Comparison of ENCODE assay signal across 21 mouse cellular contexts in genomic region chr19:6994002-6994401, GRCm38 (mm10). TPM values are rescaled to one million over a fixed set of nuclear protein-coding genes. Genes with fewer than 3 reads are reported as not detected.
DNase-seq lines count a peak whose midpoint lies in the region; ATAC-seq and TF ChIP-seq lines count a peak whose summit lies in the region.
"Had no signal": no experiment of that assay in that cellular context is flagged by ENCODE, and none has a peak within 500 bp of the region (broad histone marks: within the 10 kb centered on the region; RNA-seq: fewer than 3 reads in every experiment).

No protein-coding gene starts in this region.

- H3K36me3 ChIP-seq in hindbrain, embryonic 13.5 days, result peaks cover 10% of the 10 kb centered on the region
- peaks cover 7% of the 10 kb centered on the region for H3K36me3 ChIP-seq in hindbrain, embryonic 14.5 days (replicated peaks; ENCODE audit: control insufficient read depth, insufficient read depth)
- peaks cover 16% of the 10 kb centered on the region for H3K36me3 ChIP-seq in liver, embryonic 12.5 days
- peaks cover 12% of the 10 kb centered on the region for H3K36me3 ChIP-seq in liver, postnatal 0 days (replicated peaks; ENCODE audit: insufficient read depth, low read length)
- H3K36me3 ChIP-seq in embryonic facial prominence, embryonic 13.5 days, result peaks cover 13% of the 10 kb centered on the region
- 0 out of 2 replicates have a peak, but pooled peaks cover 4% of the 10 kb centered on the region for H3K36me3 ChIP-seq in stomach, postnatal 0 days (ENCODE audit: control insufficient read depth, insufficient read depth, low read length)
- H3K36me3 ChIP-seq: forebrain, embryonic 15.5 days had no signal

- H3K9me3 ChIP-seq in hindbrain, embryonic 13.5 days, result no peaks in the 10 kb centered on the region
- H3K9me3 ChIP-seq in hindbrain, embryonic 14.5 days (ENCODE audit: control insufficient read depth, low read length), result no peaks in the 10 kb centered on the region
- no peaks in the 10 kb centered on the region for H3K9me3 ChIP-seq in liver, embryonic 12.5 days (replicated peaks)
- no peaks in the 10 kb centered on the region for H3K9me3 ChIP-seq in liver, postnatal 0 days (ENCODE audit: low read length)
- no peaks in the 10 kb centered on the region for H3K9me3 ChIP-seq in embryonic facial prominence, embryonic 13.5 days
- H3K9me3 ChIP-seq in stomach, postnatal 0 days (ENCODE audit: control insufficient read depth, low read length), result no peaks in the 10 kb centered on the region
- H3K9me3 ChIP-seq: embryonic facial prominence, embryonic 15.5 days; forebrain, embryonic 15.5 days; heart, embryonic 10.5 days; hindbrain, embryonic 10.5 days had no signal

- 87% methylated on average over 8 of the region's 8 CpGs for WGBS in hindbrain, embryonic 13.5 days
- WGBS in hindbrain, embryonic 14.5 days, result 86% methylated on average over 8 of the region's 8 CpGs
- WGBS in liver, embryonic 12.5 days (ENCODE audit: insufficient replicate concordance), result 86% methylated on average over 8 of the region's 8 CpGs
- 82% methylated on average over 8 of the region's 8 CpGs for WGBS in liver, postnatal 0 days (ENCODE audit: insufficient replicate concordance)
- 85% methylated on average over 8 of the region's 8 CpGs for WGBS in embryonic facial prominence, embryonic 13.5 days
- 73% methylated on average over 8 of the region's 8 CpGs for WGBS in stomach, postnatal 0 days

- ATAC-seq in cerebellum, adult (ENCODE audit: insufficient number of reproducible peaks, low FRiP score, low TSS enrichment), result no peak
- no peak for ATAC-seq in hindbrain, embryonic 13.5 days (ENCODE audit: low FRiP score)
- no peak for ATAC-seq in hindbrain, embryonic 14.5 days (ENCODE audit: low FRiP score)
- ATAC-seq in liver, embryonic 12.5 days, result no peak
- no peak for ATAC-seq in liver, postnatal 0 days
- ATAC-seq in embryonic facial prominence, embryonic 13.5 days (ENCODE audit: insufficient number of reproducible peaks, insufficient read depth, low FRiP score, low TSS enrichment, low read depth), result no peak
- no peak for ATAC-seq in stomach, postnatal 0 days (ENCODE audit: low FRiP score, low TSS enrichment)
- ATAC-seq: activated CD4-positive, CD25-positive, alpha-beta regulatory T cell, adult 4 months; forebrain, embryonic 15.5 days; hindbrain, embryonic 16.5 days; inflammation-experienced regulatory T-cells, adult 6 months; Patski had no signal

- no peak overlapping the region for H3K4me3 ChIP-seq in hindbrain, embryonic 13.5 days
- H3K4me3 ChIP-seq in hindbrain, embryonic 14.5 days (replicated peaks; ENCODE audit: low read length), result no peak overlapping the region
- no peak overlapping the region for H3K4me3 ChIP-seq in liver, embryonic 12.5 days
- H3K4me3 ChIP-seq in liver, postnatal 0 days (ENCODE audit: low read depth, low read length), result no peak overlapping the region
- peak overlapping the region; percentile 58; the same call in 1 of the 2 replicates for H3K4me3 ChIP-seq in embryonic facial prominence, embryonic 13.5 days
- no peak overlapping the region for H3K4me3 ChIP-seq in stomach, postnatal 0 days (ENCODE audit: low read depth, low read length)
- H3K4me3 ChIP-seq: forebrain, embryonic 15.5 days had no signal

- peak; percentile 41 for DNase-seq in cerebellum, adult 11-12 months
- no peak for DNase-seq in hindbrain, embryonic 14.5 days (ENCODE audit: low spot score)
- no peak for DNase-seq in liver, postnatal 0 days
- DNase-seq in stomach, postnatal 0 days (ENCODE audit: low spot score), result no peak
- DNase-seq: adrenal gland, postnatal 36 days; cerebellum, postnatal 14 days; gastrocnemius, postnatal 36 days; heart, adult 18-20 months; kidney, adult 18-20 months had no signal

- peaks cover 52% of the 10 kb centered on the region for H3K4me1 ChIP-seq in hindbrain, embryonic 13.5 days (replicated peaks)
- peaks cover 22% of the 10 kb centered on the region for H3K4me1 ChIP-seq in hindbrain, embryonic 14.5 days (replicated peaks; ENCODE audit: control insufficient read depth, insufficient read depth, low read length)
- peaks cover 57% of the 10 kb centered on the region for H3K4me1 ChIP-seq in liver, embryonic 12.5 days
- peaks cover 34% of the 10 kb centered on the region for H3K4me1 ChIP-seq in liver, postnatal 0 days (ENCODE audit: insufficient read depth)
- H3K4me1 ChIP-seq in embryonic facial prominence, embryonic 13.5 days, result peaks cover 39% of the 10 kb centered on the region
- H3K4me1 ChIP-seq in stomach, postnatal 0 days (replicated peaks; ENCODE audit: control insufficient read depth, insufficient read depth), result peaks cover 12% of the 10 kb centered on the region

- no peak overlapping the region for H3K9ac ChIP-seq in hindbrain, embryonic 13.5 days
- H3K9ac ChIP-seq in hindbrain, embryonic 14.5 days, result no peak overlapping the region
- H3K9ac ChIP-seq in liver, embryonic 12.5 days, result no peak overlapping the region
- H3K9ac ChIP-seq in liver, postnatal 0 days (replicated peaks), result no peak overlapping the region
- H3K9ac ChIP-seq in embryonic facial prominence, embryonic 13.5 days, result no peak overlapping the region
- H3K9ac ChIP-seq in stomach, postnatal 0 days (ENCODE audit: low read length), result no peak overlapping the region
- H3K9ac ChIP-seq: forebrain, embryonic 15.5 days had no signal

- no peak overlapping the region for H3K27ac ChIP-seq in hindbrain, embryonic 13.5 days
- no peak overlapping the region for H3K27ac ChIP-seq in hindbrain, embryonic 14.5 days
- H3K27ac ChIP-seq in liver, embryonic 12.5 days, result peak overlapping the region; percentile 71; the same call in 1 of the 2 replicates
- no peak overlapping the region for H3K27ac ChIP-seq in liver, postnatal 0 days (ENCODE audit: low read depth)
- H3K27ac ChIP-seq in embryonic facial prominence, embryonic 13.5 days, result no peak overlapping the region
- no peak overlapping the region for H3K27ac ChIP-seq in stomach, postnatal 0 days (replicated peaks)
- H3K27ac ChIP-seq: embryonic facial prominence, embryonic 15.5 days; forebrain, embryonic 15.5 days had no signal

- TF ChIP-seq EP300 in liver, postnatal 0 days (IDR thresholded peaks at IDR 0.05; ENCODE audit: low read depth), result no peak
- TF ChIP-seq EP300 in stomach, postnatal 0 days (optimal IDR thresholded peaks at IDR 0.05), result no peak

- no peak for TF ChIP-seq CTCF in liver, postnatal 0 days (IDR thresholded peaks at IDR 0.05; ENCODE audit: low read depth)
- TF ChIP-seq CTCF in stomach, postnatal 0 days (IDR thresholded peaks at IDR 0.05; ENCODE audit: low read depth), result no peak

- H3K27me3 ChIP-seq in hindbrain, embryonic 13.5 days, result no peaks in the 10 kb centered on the region
- no peaks in the 10 kb centered on the region for H3K27me3 ChIP-seq in hindbrain, embryonic 14.5 days (ENCODE audit: control insufficient read depth, insufficient read depth, low read length)
- H3K27me3 ChIP-seq in liver, embryonic 12.5 days (replicated peaks), result no peaks in the 10 kb centered on the region
- H3K27me3 ChIP-seq in liver, postnatal 0 days (ENCODE audit: insufficient read depth, low read length), result no peaks in the 10 kb centered on the region
- no peaks in the 10 kb centered on the region for H3K27me3 ChIP-seq in embryonic facial prominence, embryonic 13.5 days
- H3K27me3 ChIP-seq in stomach, postnatal 0 days (ENCODE audit: control insufficient read depth, insufficient read depth, low read length), result no peaks in the 10 kb centered on the region
- H3K27me3 ChIP-seq: embryonic facial prominence, embryonic 15.5 days; forebrain, embryonic 15.5 days; Patski had no signal

- peak overlapping the region; percentile 89; the same call in 1 of the 2 replicates for H3K4me2 ChIP-seq in hindbrain, embryonic 13.5 days
- no peak overlapping the region for H3K4me2 ChIP-seq in hindbrain, embryonic 14.5 days (replicated peaks)
- no peak overlapping the region for H3K4me2 ChIP-seq in liver, embryonic 12.5 days
- H3K4me2 ChIP-seq in liver, postnatal 0 days (ENCODE audit: low read depth, low read length), result no peak overlapping the region
- H3K4me2 ChIP-seq in embryonic facial prominence, embryonic 13.5 days, result no peak overlapping the region
- no peak overlapping the region for H3K4me2 ChIP-seq in stomach, postnatal 0 days (replicated peaks; ENCODE audit: low read depth)

RNA-seq across cellular contexts. Expression of gene Dnajc4, which starts 1.6 kb away (rescaled TPM):
- 24.2 and 25.9 TPM in 2 replicates for polyA plus RNA-seq in hindbrain, embryonic 13.5 days (2015; fragmentation: Nextera tagmentation; extraction: Ambion mirVana)
- polyA plus RNA-seq in hindbrain, embryonic 14.5 days (2014; fragmentation: Nextera tagmentation; extraction: Ambion mirVana), result 22.8 and 23.7 TPM in 2 replicates
- polyA plus RNA-seq in liver, embryonic 12.5 days (2016; fragmentation: Nextera tagmentation; extraction: Ambion mirVana), result 12.1 and 12.7 TPM in 2 replicates
- polyA plus RNA-seq in liver, postnatal 0 days (2015; fragmentation: Nextera tagmentation; extraction: Ambion mirVana), result 10.9 and 11.2 TPM in 2 replicates
- polyA plus RNA-seq in embryonic facial prominence, embryonic 13.5 days (2015; fragmentation: Nextera tagmentation; extraction: Ambion mirVana), result 23.0 and 23.8 TPM in 2 replicates
- polyA plus RNA-seq in stomach, postnatal 0 days (2015; fragmentation: Nextera tagmentation; extraction: Ambion mirVana), result 33.0 and 37.2 TPM in 2 replicates

RNA-seq across cellular contexts. Expression of gene Nudt22, which starts 1.9 kb away (rescaled TPM):
- 18.6 and 23.8 TPM in 2 replicates for polyA plus RNA-seq in hindbrain, embryonic 13.5 days (2015; fragmentation: Nextera tagmentation; extraction: Ambion mirVana)
- 18.0 and 19.0 TPM in 2 replicates for polyA plus RNA-seq in hindbrain, embryonic 14.5 days (2014; fragmentation: Nextera tagmentation; extraction: Ambion mirVana)
- polyA plus RNA-seq in liver, embryonic 12.5 days (2016; fragmentation: Nextera tagmentation; extraction: Ambion mirVana), result 10.0 and 11.9 TPM in 2 replicates
- 11.6 and 14.5 TPM in 2 replicates for polyA plus RNA-seq in liver, postnatal 0 days (2015; fragmentation: Nextera tagmentation; extraction: Ambion mirVana)
- 19.7 and 22.4 TPM in 2 replicates for polyA plus RNA-seq in embryonic facial prominence, embryonic 13.5 days (2015; fragmentation: Nextera tagmentation; extraction: Ambion mirVana)
- 21.1 and 21.2 TPM in 2 replicates for polyA plus RNA-seq in stomach, postnatal 0 days (2015; fragmentation: Nextera tagmentation; extraction: Ambion mirVana)

RNA-seq across cellular contexts. Expression of gene Trpt1, which starts 1.9 kb away (rescaled TPM):
- 16.6 and 18.0 TPM in 2 replicates for polyA plus RNA-seq in hindbrain, embryonic 13.5 days (2015; fragmentation: Nextera tagmentation; extraction: Ambion mirVana)
- polyA plus RNA-seq in hindbrain, embryonic 14.5 days (2014; fragmentation: Nextera tagmentation; extraction: Ambion mirVana), result 17.8 and 19.8 TPM in 2 replicates
- 2.2 and 2.5 TPM in 2 replicates for polyA plus RNA-seq in liver, embryonic 12.5 days (2016; fragmentation: Nextera tagmentation; extraction: Ambion mirVana)
- polyA plus RNA-seq in liver, postnatal 0 days (2015; fragmentation: Nextera tagmentation; extraction: Ambion mirVana), result 2.9 and 4.1 TPM in 2 replicates
- 11.9 and 12.4 TPM in 2 replicates for polyA plus RNA-seq in embryonic facial prominence, embryonic 13.5 days (2015; fragmentation: Nextera tagmentation; extraction: Ambion mirVana)
- 10.0 and 10.1 TPM in 2 replicates for polyA plus RNA-seq in stomach, postnatal 0 days (2015; fragmentation: Nextera tagmentation; extraction: Ambion mirVana)

RNA-seq across cellular contexts. Expression of gene Vegfb, which starts 6.6 kb away (rescaled TPM):
- 33.5 and 34.9 TPM in 2 replicates for polyA plus RNA-seq in hindbrain, embryonic 13.5 days (2015; fragmentation: Nextera tagmentation; extraction: Ambion mirVana)
- polyA plus RNA-seq in hindbrain, embryonic 14.5 days (2014; fragmentation: Nextera tagmentation; extraction: Ambion mirVana), result 54.8 and 57.6 TPM in 2 replicates
- polyA plus RNA-seq in liver, embryonic 12.5 days (2016; fragmentation: Nextera tagmentation; extraction: Ambion mirVana), result 23.2 and 23.3 TPM in 2 replicates
- 11.9 and 13.7 TPM in 2 replicates for polyA plus RNA-seq in liver, postnatal 0 days (2015; fragmentation: Nextera tagmentation; extraction: Ambion mirVana)
- polyA plus RNA-seq in embryonic facial prominence, embryonic 13.5 days (2015; fragmentation: Nextera tagmentation; extraction: Ambion mirVana), result 53.4 and 58.6 TPM in 2 replicates
- polyA plus RNA-seq in stomach, postnatal 0 days (2015; fragmentation: Nextera tagmentation; extraction: Ambion mirVana), result 26.2 and 28.0 TPM in 2 replicates

RNA-seq across cellular contexts. Expression of gene Fkbp2, which starts 13.7 kb away (rescaled TPM):
- polyA plus RNA-seq in hindbrain, embryonic 13.5 days (2015; fragmentation: Nextera tagmentation; extraction: Ambion mirVana), result 108 and 109 TPM in 2 replicates
- 99.2 and 101 TPM in 2 replicates for polyA plus RNA-seq in hindbrain, embryonic 14.5 days (2014; fragmentation: Nextera tagmentation; extraction: Ambion mirVana)
- polyA plus RNA-seq in liver, embryonic 12.5 days (2016; fragmentation: Nextera tagmentation; extraction: Ambion mirVana), result 91.7 and 92.0 TPM in 2 replicates
- 78.5 and 79.0 TPM in 2 replicates for polyA plus RNA-seq in liver, postnatal 0 days (2015; fragmentation: Nextera tagmentation; extraction: Ambion mirVana)
- 84.4 and 95.1 TPM in 2 replicates for polyA plus RNA-seq in embryonic facial prominence, embryonic 13.5 days (2015; fragmentation: Nextera tagmentation; extraction: Ambion mirVana)
- polyA plus RNA-seq in stomach, postnatal 0 days (2015; fragmentation: Nextera tagmentation; extraction: Ambion mirVana), result 130 and 134 TPM in 2 replicates
